ENCODE assay signal across 9 mouse cellular contexts in genomic region chr1:51986848-51987247, GRCm38 (mm10). TPM values are rescaled to one million over a fixed set of nuclear protein-coding genes. Genes with fewer than 3 reads are reported as not detected.
"Had no signal": no experiment of that assay in that cellular context is flagged by ENCODE, and none has a peak within 500 bp of the region (broad histone marks: within the 10 kb centered on the region; RNA-seq: fewer than 3 reads in every experiment).

Gene Stat4, plus strand, starts transcription at chr1:51987148.

- H3K36me3 ChIP-seq: limb, embryonic 15.5 days; liver, embryonic 12.5 days; midbrain, embryonic 13.5 days; neural tube, embryonic 15.5 days had no signal

- DNase-seq: kidney, postnatal 10 days; lung, embryonic 14.5 days; lung, postnatal 10 days; lung, postnatal 4 days had no signal

- H3K4me3 ChIP-seq: limb, embryonic 15.5 days; liver, embryonic 12.5 days; midbrain, embryonic 13.5 days; myocyte; neural tube, embryonic 15.5 days had no signal

- H3K27me3 ChIP-seq: limb, embryonic 15.5 days; liver, embryonic 12.5 days; midbrain, embryonic 13.5 days; neural tube, embryonic 15.5 days had no signal

- H3K4me1 ChIP-seq: limb, embryonic 15.5 days; liver, embryonic 12.5 days; midbrain, embryonic 13.5 days; neural tube, embryonic 15.5 days had no signal

- ATAC-seq: liver, embryonic 12.5 days; midbrain, embryonic 13.5 days had no signal

- H3K27ac ChIP-seq: limb, embryonic 15.5 days; liver, embryonic 12.5 days; midbrain, embryonic 13.5 days; neural tube, embryonic 15.5 days had no signal

RNA-seq across cellular contexts. Expression of gene Stat4, which starts in this region (rescaled TPM):
- polyA plus RNA-seq: myocyte had no signal
